Comparison of ENCODE assay signal across 8 mouse cellular contexts in genomic region chr13:41358480-41359180, GRCm38 (mm10).
DNase-seq lines count a peak whose midpoint lies in the region; ATAC-seq and TF ChIP-seq lines count a peak whose summit lies in the region.

No protein-coding gene starts in this region.

- H3K27ac ChIP-seq in embryonic facial prominence, embryonic 10.5 days (replicated peaks), result peak overlapping the region; percentile 87
- peak overlapping the region; percentile 91 for H3K27ac ChIP-seq in intestine, postnatal 0 days (ENCODE audit: low read depth, low read length)
- H3K27ac ChIP-seq in midbrain, embryonic 11.5 days (ENCODE audit: low read depth, low read length), result peak overlapping the region; percentile 67

- H3K27me3 ChIP-seq in embryonic facial prominence, embryonic 10.5 days (replicated peaks; ENCODE audit: low read depth, poor library complexity, severe bottlenecking), result peaks cover 13% of the 10 kb centered on the region; the same call in 1 of the 2 replicates
- no peaks in the 10 kb centered on the region for H3K27me3 ChIP-seq in intestine, postnatal 0 days (replicated peaks; ENCODE audit: control insufficient read depth, insufficient read depth, low read length)
- no peaks in the 10 kb centered on the region for H3K27me3 ChIP-seq in midbrain, embryonic 11.5 days (ENCODE audit: control insufficient read depth, insufficient read depth, low read length)

- peak overlapping the region; percentile 74 for H3K9ac ChIP-seq in intestine, postnatal 0 days (ENCODE audit: low read depth, low read length)
- peak overlapping the region; percentile 70 for H3K9ac ChIP-seq in midbrain, embryonic 11.5 days (ENCODE audit: low read length)

- intact Hi-C loops in left cerebral cortex, postnatal 4 days (cut with DNase I), result no loop called here

- peak; percentile 95 for ATAC-seq in granulocyte monocyte progenitor cell, adult 5-6 weeks (replicated peaks; ENCODE audit: poor library complexity, severe bottlenecking)
- peak; percentile 94 for ATAC-seq in intestine, postnatal 0 days
- ATAC-seq in midbrain, embryonic 11.5 days (ENCODE audit: low FRiP score), result peak; percentile 99

- peak overlapping the region; percentile 61 for H3K4me3 ChIP-seq in embryonic facial prominence, embryonic 10.5 days
- peak overlapping the region; percentile 80 for H3K4me3 ChIP-seq in intestine, postnatal 0 days (ENCODE audit: low read depth, low read length)
- peak overlapping the region; percentile 51 for H3K4me3 ChIP-seq in midbrain, embryonic 11.5 days (ENCODE audit: low read depth, low read length)

- no peaks in the 10 kb centered on the region for H3K9me3 ChIP-seq in embryonic facial prominence, embryonic 10.5 days
- H3K9me3 ChIP-seq in intestine, postnatal 0 days (ENCODE audit: control insufficient read depth), result no peaks in the 10 kb centered on the region
- no peaks in the 10 kb centered on the region for H3K9me3 ChIP-seq in midbrain, embryonic 11.5 days (ENCODE audit: control insufficient read depth, low read length)

- no peaks in the 10 kb centered on the region for H3K36me3 ChIP-seq in embryonic facial prominence, embryonic 10.5 days (replicated peaks)
- no peaks in the 10 kb centered on the region for H3K36me3 ChIP-seq in intestine, postnatal 0 days (ENCODE audit: control insufficient read depth, insufficient read depth)
- H3K36me3 ChIP-seq in midbrain, embryonic 11.5 days (ENCODE audit: control insufficient read depth, insufficient read depth, low read length), result no peaks in the 10 kb centered on the region

- H3K4me1 ChIP-seq in embryonic facial prominence, embryonic 10.5 days, result peaks cover 69% of the 10 kb centered on the region
- peaks cover 15% of the 10 kb centered on the region for H3K4me1 ChIP-seq in intestine, postnatal 0 days (replicated peaks; ENCODE audit: control insufficient read depth, insufficient read depth, low read length)
- peaks cover 25% of the 10 kb centered on the region for H3K4me1 ChIP-seq in midbrain, embryonic 11.5 days (ENCODE audit: control insufficient read depth, insufficient read depth, low read length)

- peak; percentile 96 for DNase-seq in adrenal gland, postnatal 14 days
- peak; percentile 96 for DNase-seq in embryonic facial prominence, embryonic 10.5 days (ENCODE audit: low spot score)
- DNase-seq in left cerebral cortex, postnatal 4 days, result peak; percentile 92
- peak; percentile 97 for DNase-seq in midbrain, embryonic 11.5 days (ENCODE audit: low spot score, missing footprints)
- peak; percentile 88 for DNase-seq in right cerebral cortex, postnatal 4 days
- peak; percentile 94 for DNase-seq in yolk sac, embryonic 10.5 days (ENCODE audit: low spot score)

- H3K4me2 ChIP-seq in intestine, postnatal 0 days (replicated peaks; ENCODE audit: low read depth), result peak overlapping the region; percentile 78
- H3K4me2 ChIP-seq in midbrain, embryonic 11.5 days, result peak overlapping the region; percentile 73

- no peak for TF ChIP-seq CTCF in intestine, postnatal 0 days (IDR thresholded peaks at IDR 0.05; ENCODE audit: low read depth)

- WGBS in embryonic facial prominence, embryonic 10.5 days, result under 1% methylated on average over 42 of the region's 42 CpGs
- WGBS in intestine, postnatal 0 days, result under 1% methylated on average over 42 of the region's 42 CpGs
- WGBS in midbrain, embryonic 11.5 days, result under 1% methylated on average over 42 of the region's 42 CpGs

Comparison
In these comparisons a context has a peak if more than half of its experiments do, and no peak if none do; other contexts are left out.
1. Peak in every context shown above with its lines: DNase-seq, ATAC-seq, H3K4me3 ChIP-seq and H3K27ac ChIP-seq.